Mouse (Mus musculus): Measurements from ENCODE around the gene Gm17555.

DNA sequence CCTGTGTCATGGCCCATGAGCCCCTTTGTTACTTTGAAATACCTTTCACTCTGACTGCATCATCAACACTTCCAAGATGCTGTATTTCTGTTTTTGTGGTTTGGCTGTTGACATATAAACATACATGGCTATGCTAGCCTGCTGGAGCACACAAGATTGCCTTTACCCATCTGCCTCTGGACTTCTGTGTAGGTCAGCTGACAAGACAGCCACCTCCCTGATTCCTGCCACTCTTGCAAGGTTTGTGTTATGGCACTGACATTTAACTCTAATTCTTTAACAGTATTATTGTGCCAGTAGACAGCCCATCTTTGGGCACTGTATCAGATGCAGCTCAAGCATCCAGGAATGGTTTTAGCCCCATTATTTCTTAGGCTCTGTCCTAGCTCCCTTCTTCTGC, 48.6 kb upstream of the Gm17555 start:
- no peak for TF ChIP-seq CTCF (IDR thresholded peaks at IDR 0.05; ENCODE audit: extremely low read depth, insufficient read depth, low read length)
- no peak for TF ChIP-seq POLR2A (IDR thresholded peaks at IDR 0.05; ENCODE audit: extremely low read depth, insufficient read depth, low read length)
